Comparison of ENCODE assay signal across 8 mouse cellular contexts in genomic region chr11:59164384-59164783, GRCm38 (mm10). TPM values are rescaled to one million over a fixed set of nuclear protein-coding genes. Genes with fewer than 3 reads are reported as not detected.
DNase-seq lines count a peak whose midpoint lies in the region; ATAC-seq lines count a peak whose summit lies in the region.

No protein-coding gene starts in this region.

- WGBS in forebrain, embryonic 14.5 days, result 88% methylated on average over 9 of the region's 9 CpGs
- WGBS in liver, embryonic 13.5 days (ENCODE audit: insufficient replicate concordance), result 14% methylated on average over 9 of the region's 9 CpGs
- 78% methylated on average over 9 of the region's 9 CpGs for WGBS in stomach, embryonic 16.5 days

- no peaks in the 10 kb centered on the region for H3K9me3 ChIP-seq in forebrain, embryonic 14.5 days (replicated peaks; ENCODE audit: control insufficient read depth, low read length)
- no peaks in the 10 kb centered on the region for H3K9me3 ChIP-seq in liver, embryonic 13.5 days (replicated peaks)
- no peaks in the 10 kb centered on the region for H3K9me3 ChIP-seq in stomach, embryonic 16.5 days (replicated peaks; ENCODE audit: control insufficient read depth, low read length)

- no peaks in the 10 kb centered on the region; the same call in 1 of the 2 replicates for H3K36me3 ChIP-seq in forebrain, embryonic 14.5 days (ENCODE audit: control insufficient read depth, insufficient read depth, low read length)
- H3K36me3 ChIP-seq in liver, embryonic 13.5 days, result peaks cover 25% of the 10 kb centered on the region
- no peaks in the 10 kb centered on the region for H3K36me3 ChIP-seq in stomach, embryonic 16.5 days (ENCODE audit: control insufficient read depth, insufficient read depth, low read length)

- peaks cover 8% of the 10 kb centered on the region for H3K4me1 ChIP-seq in forebrain, embryonic 14.5 days (ENCODE audit: control insufficient read depth, insufficient read depth, low read length)
- H3K4me1 ChIP-seq in liver, embryonic 13.5 days (replicated peaks), result peaks cover 66% of the 10 kb centered on the region
- peaks cover 12% of the 10 kb centered on the region for H3K4me1 ChIP-seq in stomach, embryonic 16.5 days (ENCODE audit: control insufficient read depth, insufficient read depth, low read length)

- no peak for ATAC-seq in forebrain, embryonic 14.5 days
- ATAC-seq in liver, embryonic 13.5 days (ENCODE audit: low read depth), result peak; percentile 78
- no peak for ATAC-seq in stomach, embryonic 16.5 days (ENCODE audit: insufficient read depth, low FRiP score)

- no peak overlapping the region for H3K27ac ChIP-seq in forebrain, embryonic 14.5 days (ENCODE audit: low read depth, low read length)
- H3K27ac ChIP-seq in liver, embryonic 13.5 days, result peak overlapping the region; percentile 100
- peak overlapping the region; percentile 99 for H3K27ac ChIP-seq in stomach, embryonic 16.5 days (ENCODE audit: low read length)

- no peak overlapping the region for H3K9ac ChIP-seq in forebrain, embryonic 14.5 days (ENCODE audit: low read length)
- H3K9ac ChIP-seq in liver, embryonic 13.5 days, result peak overlapping the region; percentile 92
- H3K9ac ChIP-seq in stomach, embryonic 16.5 days (ENCODE audit: low read length), result peak overlapping the region; percentile 1; the same call in 1 of the 2 replicates

- H3K27me3 ChIP-seq in forebrain, embryonic 14.5 days (replicated peaks; ENCODE audit: control insufficient read depth, insufficient read depth, low read length), result no peaks in the 10 kb centered on the region
- H3K27me3 ChIP-seq in liver, embryonic 13.5 days, result no peaks in the 10 kb centered on the region
- H3K27me3 ChIP-seq in stomach, embryonic 16.5 days (ENCODE audit: control insufficient read depth, insufficient read depth, low read length), result no peaks in the 10 kb centered on the region

- peak overlapping the region; percentile 56 for H3K4me2 ChIP-seq in forebrain, embryonic 14.5 days (ENCODE audit: low read length)
- H3K4me2 ChIP-seq in liver, embryonic 13.5 days, result peak overlapping the region; percentile 94
- peak overlapping the region; percentile 60 for H3K4me2 ChIP-seq in stomach, embryonic 16.5 days (ENCODE audit: low read depth, low read length)

- DNase-seq in spleen, adult 12 weeks (ENCODE audit: low spot score), result peak; percentile 73
- DNase-seq in spleen, adult 18-20 months, result no peak
- no peak for DNase-seq in forebrain, embryonic 14.5 days (ENCODE audit: low spot score)
- DNase-seq in liver, embryonic 13.5 days, result peak; percentile 86
- no peak for DNase-seq in urinary bladder, postnatal 10 days (ENCODE audit: low spot score)
- DNase-seq in ovary, postnatal 14 days (ENCODE audit: low spot score), result no peak
- no peak for DNase-seq in kidney, adult 8-10 months

- no peak overlapping the region for H3K4me3 ChIP-seq in forebrain, embryonic 14.5 days (ENCODE audit: low read depth, low read length)
- peak overlapping the region; percentile 79 for H3K4me3 ChIP-seq in liver, embryonic 13.5 days (replicated peaks)
- no peak overlapping the region for H3K4me3 ChIP-seq in stomach, embryonic 16.5 days (replicated peaks; ENCODE audit: low read length)

RNA-seq across cellular contexts. Expression of gene Iba57, which starts 0.8 kb away (rescaled TPM):
- 3.3 and 3.7 TPM in 2 replicates for polyA plus RNA-seq in forebrain, embryonic 14.5 days (2014; fragmentation: Nextera tagmentation; extraction: Ambion mirVana)
- 12.6 and 13.9 TPM in 2 replicates for polyA plus RNA-seq in liver, embryonic 13.5 days (2015; fragmentation: Nextera tagmentation; extraction: Ambion mirVana)
- 7.0 and 9.3 TPM in 2 replicates for polyA plus RNA-seq in stomach, embryonic 16.5 days (2015; fragmentation: Nextera tagmentation; extraction: Ambion mirVana)

RNA-seq across cellular contexts. Expression of gene Gjc2, which starts 18.6 kb away (rescaled TPM):
- 0.10 TPM in 1 of 2 replicates, not detected in the other for polyA plus RNA-seq in forebrain, embryonic 14.5 days (2014; fragmentation: Nextera tagmentation; extraction: Ambion mirVana)
- 0.05 and 0.07 TPM in 2 replicates for polyA plus RNA-seq in liver, embryonic 13.5 days (2015; fragmentation: Nextera tagmentation; extraction: Ambion mirVana)
- polyA plus RNA-seq in stomach, embryonic 16.5 days (2015; fragmentation: Nextera tagmentation; extraction: Ambion mirVana), result 0.62 and 0.64 TPM in 2 replicates

RNA-seq across cellular contexts. Expression of gene Guk1, which starts 27.6 kb away (rescaled TPM):
- polyA plus RNA-seq in forebrain, embryonic 14.5 days (2014; fragmentation: Nextera tagmentation; extraction: Ambion mirVana), result 198 and 199 TPM in 2 replicates
- 71.2 and 76.4 TPM in 2 replicates for polyA plus RNA-seq in liver, embryonic 13.5 days (2015; fragmentation: Nextera tagmentation; extraction: Ambion mirVana)
- 128 and 129 TPM in 2 replicates for polyA plus RNA-seq in stomach, embryonic 16.5 days (2015; fragmentation: Nextera tagmentation; extraction: Ambion mirVana)

RNA-seq across cellular contexts. Expression of gene Obscn, which starts 28.2 kb away (rescaled TPM):
- 0.05 and 0.20 TPM in 2 replicates for polyA plus RNA-seq in forebrain, embryonic 14.5 days (2014; fragmentation: Nextera tagmentation; extraction: Ambion mirVana)
- polyA plus RNA-seq in liver, embryonic 13.5 days (2015; fragmentation: Nextera tagmentation; extraction: Ambion mirVana), result 0.23 and 0.35 TPM in 2 replicates
- polyA plus RNA-seq in stomach, embryonic 16.5 days (2015; fragmentation: Nextera tagmentation; extraction: Ambion mirVana), result 0.69 and 1.7 TPM in 2 replicates

RNA-seq across cellular contexts. Expression of gene Mrpl55, which starts 37.9 kb away (rescaled TPM):
- polyA plus RNA-seq in forebrain, embryonic 14.5 days (2014; fragmentation: Nextera tagmentation; extraction: Ambion mirVana), result 109 and 119 TPM in 2 replicates
- polyA plus RNA-seq in liver, embryonic 13.5 days (2015; fragmentation: Nextera tagmentation; extraction: Ambion mirVana), result 69.6 and 75.8 TPM in 2 replicates
- polyA plus RNA-seq in stomach, embryonic 16.5 days (2015; fragmentation: Nextera tagmentation; extraction: Ambion mirVana), result 75.5 and 78.9 TPM in 2 replicates

Comparison
In these comparisons a context has a peak if more than half of its experiments do, and no peak if none do; other contexts are left out.
1. DNase-seq: peak in spleen, adult 12 weeks (single experiment) and liver, embryonic 13.5 days (single experiment); none in spleen, adult 18-20 months (0 of 2), forebrain, embryonic 14.5 days (single experiment), urinary bladder, postnatal 10 days (single experiment), ovary, postnatal 14 days (single experiment) and kidney, adult 8-10 months (0 of 2).
2. Peak in every context shown above with its lines, with median percentiles within 50 percentile points of each other: H3K4me2 ChIP-seq.